Mouse (Mus musculus) left cerebral cortex, postnatal 36 days (tissue): ENCODE results near the gene Th. TPM values are rescaled to one million over a fixed set of nuclear protein-coding genes. Genes with fewer than 3 reads are reported as not detected.

Experiments used
- DNase-seq, 2 experiments: peaks; one replicate each; pipeline ENCODE4 v3.0.0; 2021 to 2022; ENCODE audit warnings: low spot score in 2 of 2, mixed read lengths in 1 of 2
- intact Hi-C: fragments of 180-260 bp; cut with DNase I; formaldehyde crosslinking; loops from one replicate; pipeline ENCODE4 v1.15.1; 2025
- total RNA-seq, 2 experiments: library from RNA; stranded (reverse); gene quantifications; 2 replicates each; pipeline ENCODE4 v1.2.3; 2021

Gene Th
- 1 to 10 TPM; 1.7 to 2.7 TPM for total RNA-seq

- intact Hi-C loops, result no loop called here
- no peak for DNase-seq
These were observed at the start of gene Th for GRCm38 (mm10) chr7:142931028-142931427. Gene Th, minus strand, starts transcription at chr7:142931128.

DNA sequence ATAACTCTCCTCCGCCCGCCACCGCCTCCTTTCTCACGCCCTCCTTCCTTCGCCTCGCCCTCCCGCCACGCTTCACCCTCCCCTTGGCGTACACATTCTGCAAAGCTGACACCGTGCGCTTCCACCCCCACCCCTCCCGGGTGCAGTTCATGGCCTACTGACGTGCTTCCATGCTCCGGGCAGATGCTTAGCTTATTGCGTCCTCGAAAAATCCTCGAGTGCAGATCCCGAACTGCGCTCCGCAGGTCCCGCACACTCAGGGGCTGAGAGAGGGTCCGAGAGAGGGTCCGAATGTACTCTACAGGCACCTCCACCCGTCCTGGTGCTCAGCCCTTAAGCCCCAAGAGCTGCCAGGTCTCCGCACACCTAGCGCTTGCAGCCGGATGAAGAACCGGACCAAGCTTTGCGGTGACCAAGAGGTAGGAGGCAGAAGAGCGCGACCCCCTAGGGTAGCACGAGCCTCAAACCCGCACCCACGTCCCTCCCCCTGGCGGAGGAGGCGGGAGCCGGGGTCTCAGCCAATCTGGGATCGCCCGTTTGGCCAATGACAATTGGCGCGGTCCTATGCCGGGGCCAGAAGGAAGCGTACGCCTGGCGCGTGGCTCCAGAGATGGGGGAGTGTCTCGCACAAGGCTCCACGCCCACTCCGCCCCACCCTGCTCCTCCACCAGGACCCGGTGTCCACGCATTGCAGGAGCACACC is 38.0 kb upstream of the Th start, which contains the start of gene Ascl2:
Gene Ascl2 (minus strand): TSS at position 456 of the 703 bp plus-strand sequence.
- intact Hi-C loops, result no loop called here
- peak in 1 of 2 experiments; percentile 4 for DNase-seq

- peak; percentile 68 to 79 for DNase-seq
- intact Hi-C loops, result no loop called here
These were observed 37.2 kb upstream of the Th start for GRCm38 (mm10) chr7:142967884-142968808.

DNA sequence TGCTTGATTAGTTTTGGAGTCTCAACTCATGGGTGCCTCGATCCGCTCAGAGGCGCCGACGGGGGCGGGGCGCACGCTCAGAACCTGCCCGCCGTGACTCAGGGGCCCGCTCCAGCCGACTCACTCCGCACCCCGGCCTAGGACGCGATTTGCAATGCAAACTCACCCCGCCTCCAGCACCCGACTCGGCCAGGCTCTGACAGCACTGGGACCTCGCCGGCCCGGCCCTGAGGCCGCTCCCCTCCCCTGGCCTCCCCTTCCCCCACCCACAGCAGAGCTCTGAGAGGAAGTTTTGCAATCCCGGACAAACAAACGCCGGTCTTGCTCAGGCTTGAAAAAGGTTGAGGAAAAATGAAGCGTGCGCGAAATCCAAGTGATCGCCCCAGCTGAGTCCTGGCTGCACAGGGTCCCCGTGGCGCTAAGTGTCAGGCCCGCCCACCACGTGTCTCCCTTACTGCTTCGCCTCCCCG is 36.5 kb upstream of the Th start:
- intact Hi-C loops, result no loop called here
- peak in 1 of 2 experiments; percentile 5 for DNase-seq

DNA sequence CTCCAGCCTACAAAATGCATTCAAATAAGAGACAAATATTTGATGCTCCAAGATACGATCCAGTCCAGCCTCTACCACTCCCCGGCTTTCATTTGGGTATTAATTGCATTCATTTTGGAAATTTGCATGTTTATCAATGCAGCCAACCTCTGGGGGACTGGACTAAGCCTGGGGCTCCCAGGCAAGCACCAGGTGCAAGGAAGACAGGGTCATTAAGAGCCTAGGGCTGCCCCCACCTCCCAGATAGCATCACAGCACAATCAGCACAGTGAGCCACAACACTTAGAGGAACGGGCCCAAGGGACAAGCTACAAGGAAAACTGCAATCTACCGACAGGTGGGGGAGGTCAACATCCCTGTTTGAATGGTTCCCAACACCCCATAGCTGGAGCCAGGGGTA is 28.8 kb upstream of the Th start:
- intact Hi-C loops, result no loop called here
- DNase-seq, result no peak

- intact Hi-C loops, result no loop called here
These were observed 27.9 kb upstream of the Th start for GRCm38 (mm10) chr7:142958817-142959216.

DNA sequence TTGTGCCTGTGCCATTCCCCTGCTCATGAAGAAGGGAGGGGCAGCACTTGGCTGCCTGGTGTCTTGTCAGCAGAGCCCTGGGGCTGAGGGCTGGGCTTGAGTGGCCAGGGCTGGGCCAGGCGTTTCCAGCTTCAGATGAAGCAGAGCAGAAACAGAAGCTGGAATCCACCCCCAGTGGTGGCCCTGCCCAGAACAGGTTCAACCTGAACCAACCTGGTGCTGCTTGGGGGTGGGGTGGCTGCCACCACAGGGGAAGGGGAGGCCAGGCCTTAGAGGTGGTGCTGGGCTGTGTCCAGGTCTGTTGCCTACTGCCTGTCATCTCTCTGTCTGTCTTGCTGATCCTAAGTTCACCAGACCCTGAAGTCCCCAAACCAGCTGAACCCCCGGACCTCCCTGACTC is 25.1 kb upstream of the Th start:
- DNase-seq, result no peak
- intact Hi-C loops, result no loop called here

More at GRCm38 (mm10) chr7:142958817-142959216, 27.9 kb upstream of the Th start:
- DNase-seq, result no peak

DNA sequence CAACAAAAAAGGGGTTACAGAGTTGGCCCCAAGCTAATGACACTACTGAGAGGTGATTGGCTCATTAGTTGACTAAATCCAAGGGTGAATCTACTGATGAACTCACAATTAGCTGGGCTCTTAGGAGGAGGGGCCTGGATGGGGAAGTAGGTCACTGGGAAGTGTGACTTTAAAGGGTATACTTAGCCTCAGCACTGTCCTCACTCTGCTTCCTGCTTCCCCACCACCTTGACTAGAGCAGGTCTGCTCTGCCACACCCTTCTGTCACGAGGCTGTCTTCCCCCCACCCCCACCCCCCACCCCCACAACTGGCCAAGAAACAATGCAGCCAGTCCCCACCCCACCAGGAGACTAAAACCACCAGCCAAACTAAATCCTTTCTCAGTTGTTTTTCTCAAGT is 18.6 kb upstream of the Th start:
- no peak for DNase-seq
- intact Hi-C loops, result no loop called here

DNA sequence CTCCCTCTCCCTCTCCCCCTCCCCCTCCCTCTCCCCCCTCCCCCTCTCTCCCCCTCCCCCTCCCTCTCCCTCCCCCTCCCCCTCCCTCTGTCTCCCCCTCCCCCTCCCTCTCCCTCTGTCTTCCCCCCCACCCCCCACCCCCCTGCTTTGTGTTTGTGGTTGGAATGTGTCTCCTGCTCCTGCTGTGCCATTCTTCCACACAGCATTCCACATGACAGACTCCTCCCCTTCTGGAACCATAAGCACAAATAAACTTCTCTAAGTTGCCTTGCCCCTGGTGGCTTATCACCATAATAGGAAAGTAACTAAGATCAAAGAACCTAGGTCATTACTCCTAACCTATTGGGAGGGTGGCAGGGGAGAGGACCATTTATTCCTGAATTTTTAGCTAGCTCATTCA is 6.7 kb upstream of the Th start:
- intact Hi-C loops, result no loop called here
- DNase-seq, result no peak

DNA sequence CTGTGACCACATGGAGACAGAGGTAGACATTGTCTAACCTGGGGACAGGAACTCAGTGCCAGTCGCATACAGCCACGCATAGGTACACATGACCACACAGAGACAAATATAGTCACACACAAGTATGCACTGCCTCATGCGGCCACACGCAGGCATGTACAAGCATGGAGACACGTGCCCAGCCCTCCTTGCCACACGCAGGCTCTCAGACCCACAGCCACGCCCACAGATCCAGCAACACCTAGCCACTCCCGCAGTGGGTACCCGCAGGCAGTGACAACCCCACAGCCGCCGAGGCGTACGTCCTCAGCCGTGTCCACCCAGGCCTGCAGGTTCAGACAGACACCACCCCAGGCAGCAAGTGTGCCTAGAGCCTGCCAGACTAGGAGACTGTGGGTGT is 4.8 kb upstream of the Th start:
- intact Hi-C loops, result no loop called here
- no peak for DNase-seq

DNA sequence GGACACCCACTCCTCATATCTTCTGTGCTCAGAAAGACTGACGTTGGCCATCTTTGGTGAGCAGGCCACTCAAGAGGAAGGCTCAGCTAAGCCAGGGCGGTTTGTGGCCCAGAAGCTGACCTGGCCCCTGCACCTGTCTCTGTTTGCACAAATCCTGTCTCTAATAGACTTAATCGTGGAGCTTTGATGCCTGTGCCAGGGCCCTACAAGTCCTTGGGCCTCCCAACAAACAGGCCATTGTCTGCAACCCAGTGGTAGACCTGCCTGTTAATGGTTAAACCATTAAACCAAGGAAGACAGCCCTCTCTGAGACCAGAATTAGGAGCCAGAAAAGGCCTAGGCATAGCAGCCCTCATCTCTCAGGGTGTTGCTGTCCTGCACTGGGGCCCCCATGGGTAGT is 1.5 kb upstream of the Th start:
- intact Hi-C loops, result no loop called here
- no peak for DNase-seq

DNA sequence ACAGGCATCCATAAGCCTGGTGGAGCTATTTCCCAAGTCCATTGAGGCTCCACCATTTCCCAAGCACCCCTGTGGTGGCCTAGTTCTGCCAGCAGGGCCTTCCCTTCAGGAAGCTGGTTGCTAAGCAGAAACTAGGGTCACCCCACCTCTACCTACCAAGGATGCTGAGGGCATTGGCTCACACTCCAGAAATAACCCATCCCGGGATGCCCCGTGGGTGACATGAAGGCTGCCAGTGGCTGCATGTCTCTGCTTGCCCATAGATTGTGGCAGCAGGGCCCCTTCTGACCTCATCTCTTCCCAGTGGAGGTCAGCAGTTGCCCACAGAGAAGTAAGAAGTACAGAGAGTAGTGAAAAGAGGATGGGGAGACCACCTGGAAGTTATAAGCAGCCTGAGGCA is 1.4 kb downstream of the Th start:
- intact Hi-C loops, result no loop called here
- DNase-seq, result no peak

DNA sequence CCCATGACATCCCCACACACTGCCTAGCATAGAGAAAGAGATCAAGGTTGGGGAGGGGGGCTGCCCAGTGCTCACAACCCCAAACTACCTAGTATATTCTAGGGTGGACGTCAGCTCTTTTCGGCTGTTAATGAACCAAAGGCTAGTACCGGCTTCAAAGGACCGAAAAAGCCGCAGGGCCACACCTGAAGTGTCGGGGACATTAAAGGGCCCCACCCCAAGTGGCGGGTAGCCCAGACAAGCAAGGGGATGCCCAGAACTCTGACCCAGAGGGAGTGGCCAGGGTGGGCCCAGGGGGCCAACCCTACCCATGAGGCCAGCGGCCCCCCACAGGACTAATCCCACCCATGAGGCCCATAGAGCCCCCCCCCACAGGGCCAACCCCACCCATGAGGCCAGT is 3.6 kb downstream of the Th start:
- no peak for DNase-seq
- intact Hi-C loops, result no loop called here

GRCm38 (mm10) chr7:142918641-142919628 is 12.0 kb downstream of the Th start:
- peak; percentile 70 to 72 for DNase-seq
- intact Hi-C loops, result loop anchor here (1.0 kb wide), 1 partner anchor 25 kb away; no protein-coding TSS in a partner anchor

- DNase-seq, result no peak
- intact Hi-C loops, result no loop called here
These were observed 13.3 kb downstream of the Th start for GRCm38 (mm10) chr7:142917659-142918058.

GRCm38 (mm10) chr7:142916178-142916577 is 14.8 kb downstream of the Th start:
- DNase-seq, result no peak

GRCm38 (mm10) chr7:142911682-142912081 is 19.2 kb downstream of the Th start:
- intact Hi-C loops, result no loop called here
- DNase-seq, result no peak

More at GRCm38 (mm10) chr7:142916178-142916577, 14.8 kb downstream of the Th start:
- intact Hi-C loops, result no loop called here

GRCm38 (mm10) chr7:142910104-142910503 is 20.8 kb downstream of the Th start:
- DNase-seq, result no peak
- intact Hi-C loops, result no loop called here

DNA sequence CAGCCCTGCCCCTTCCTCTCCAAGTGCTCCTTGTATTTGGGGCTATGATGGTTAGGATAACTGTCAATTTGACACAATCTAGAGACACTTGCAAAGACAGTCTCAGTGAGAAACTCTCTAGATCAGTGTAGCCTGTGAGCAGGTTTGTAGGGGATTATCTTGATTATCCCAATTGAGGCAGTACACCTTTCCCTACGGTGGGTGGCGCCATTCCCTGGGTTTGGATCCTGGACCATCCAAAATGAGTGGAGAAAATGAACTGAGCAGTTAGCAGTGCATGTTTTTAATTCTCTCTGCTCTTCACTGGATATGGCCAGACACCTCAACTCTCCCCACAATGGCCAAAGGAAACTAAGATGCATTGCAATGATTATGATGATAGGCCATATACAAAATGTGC is 21.3 kb downstream of the Th start:
- intact Hi-C loops, result no loop called here
- DNase-seq, result no peak
